In genomic region chr5:92488961-92489360, GRCm38 (mm10) we compare ENCODE assay signal across 7 mouse cellular contexts. TPM values are rescaled to one million over a fixed set of nuclear protein-coding genes. Genes with fewer than 3 reads are reported as not detected.
DNase-seq lines count a peak whose midpoint lies in the region; ATAC-seq lines count a peak whose summit lies in the region.

No protein-coding gene starts in this region.

- peak overlapping the region; percentile 9; the same call in 1 of the 2 replicates for H3K9ac ChIP-seq in liver, embryonic 16.5 days (ENCODE audit: low read depth, low read length)
- no peak overlapping the region for H3K9ac ChIP-seq in liver, embryonic 12.5 days
- no peak overlapping the region for H3K9ac ChIP-seq in forebrain, embryonic 16.5 days (replicated peaks; ENCODE audit: low read depth, low read length)

- H3K27ac ChIP-seq in liver, embryonic 16.5 days (ENCODE audit: low read length) = no peak overlapping the region
- H3K27ac ChIP-seq in liver, embryonic 12.5 days = no peak overlapping the region
- H3K27ac ChIP-seq in forebrain, embryonic 16.5 days (ENCODE audit: low read length) = peak overlapping the region; percentile 44; the same call in 1 of the 2 replicates

- no peak overlapping the region for H3K4me3 ChIP-seq in liver, embryonic 16.5 days (ENCODE audit: low read depth, low read length)
- no peak overlapping the region for H3K4me3 ChIP-seq in liver, embryonic 12.5 days
- H3K4me3 ChIP-seq in forebrain, embryonic 16.5 days (replicated peaks; ENCODE audit: low read length) = no peak overlapping the region

- no peaks in the 10 kb centered on the region for H3K9me3 ChIP-seq in liver, embryonic 16.5 days (replicated peaks; ENCODE audit: control insufficient read depth, low read length)
- H3K9me3 ChIP-seq in liver, embryonic 12.5 days (replicated peaks) = no peaks in the 10 kb centered on the region
- H3K9me3 ChIP-seq in forebrain, embryonic 16.5 days (ENCODE audit: control insufficient read depth, low read length) = peaks cover 3% of the 10 kb centered on the region; the same call in 1 of the 2 replicates

- H3K4me1 ChIP-seq in liver, embryonic 16.5 days (ENCODE audit: control insufficient read depth, low read depth, low read length) = peaks cover 24% of the 10 kb centered on the region
- H3K4me1 ChIP-seq in liver, embryonic 12.5 days = peaks cover 37% of the 10 kb centered on the region
- H3K4me1 ChIP-seq in forebrain, embryonic 16.5 days (replicated peaks; ENCODE audit: control insufficient read depth, insufficient read depth, low read length) = peaks cover 17% of the 10 kb centered on the region

- peak; percentile 45 for DNase-seq in adrenal gland, postnatal 25 days
- DNase-seq in lung, adult 18-20 months = peak; percentile 81 to 89
- DNase-seq in layer of hippocampus, postnatal 10 days (ENCODE audit: low spot score in 2 of 2) = no peak
- DNase-seq in spleen, postnatal 36 days (ENCODE audit: low spot score in 2 of 2) = no peak

- 61% methylated on average over 7 of the region's 7 CpGs for WGBS in liver, embryonic 16.5 days (ENCODE audit: insufficient replicate concordance)
- 67% methylated on average over 7 of the region's 7 CpGs for WGBS in liver, embryonic 12.5 days (ENCODE audit: insufficient replicate concordance)
- WGBS in forebrain, embryonic 16.5 days = 47% methylated on average over 7 of the region's 7 CpGs

- H3K36me3 ChIP-seq in liver, embryonic 16.5 days (ENCODE audit: control insufficient read depth, insufficient read depth) = no peaks in the 10 kb centered on the region; the same call in 1 of the 2 replicates
- H3K36me3 ChIP-seq in liver, embryonic 12.5 days = peaks cover 9% of the 10 kb centered on the region
- peaks cover 6% of the 10 kb centered on the region for H3K36me3 ChIP-seq in forebrain, embryonic 16.5 days (ENCODE audit: control insufficient read depth, insufficient read depth)

- no peak for ATAC-seq in liver, embryonic 16.5 days (ENCODE audit: low read depth)
- no peak for ATAC-seq in liver, embryonic 12.5 days
- peak; percentile 39 for ATAC-seq in forebrain, embryonic 16.5 days

- no peak overlapping the region for H3K4me2 ChIP-seq in liver, embryonic 16.5 days (ENCODE audit: low read depth, low read length)
- H3K4me2 ChIP-seq in liver, embryonic 12.5 days = no peak overlapping the region
- no peak overlapping the region for H3K4me2 ChIP-seq in forebrain, embryonic 16.5 days (ENCODE audit: low read length)

- H3K27me3 ChIP-seq in liver, embryonic 16.5 days (ENCODE audit: control insufficient read depth, insufficient read depth, low read depth, low read length) = no peaks in the 10 kb centered on the region
- no peaks in the 10 kb centered on the region for H3K27me3 ChIP-seq in liver, embryonic 12.5 days (replicated peaks)
- no peaks in the 10 kb centered on the region for H3K27me3 ChIP-seq in forebrain, embryonic 16.5 days (replicated peaks; ENCODE audit: control insufficient read depth, insufficient read depth, low read length)

RNA-seq across cellular contexts. Expression of gene Scarb2, which starts 17.7 kb away (rescaled TPM):
- 7.8 and 8.0 TPM in 2 replicates for polyA plus RNA-seq in liver, embryonic 16.5 days (2015; fragmentation: Nextera tagmentation; extraction: Ambion mirVana)
- polyA plus RNA-seq in liver, embryonic 12.5 days (2016; fragmentation: Nextera tagmentation; extraction: Ambion mirVana) = 4.2 and 4.3 TPM in 2 replicates
- 62.2 and 65.1 TPM in 2 replicates for total RNA-seq in adrenal gland, postnatal 25 days (2021)
- polyA plus RNA-seq in forebrain, embryonic 16.5 days (2015; fragmentation: Nextera tagmentation; extraction: Ambion mirVana) = 25.1 and 27.0 TPM in 2 replicates
- total RNA-seq in layer of hippocampus, postnatal 10 days (2021) = 10 to 100 TPM; 96.3 to 98.5 TPM

RNA-seq across cellular contexts. Expression of gene Nup54, which starts 53.9 kb away (rescaled TPM):
- 23.0 and 28.0 TPM in 2 replicates for polyA plus RNA-seq in liver, embryonic 16.5 days (2015; fragmentation: Nextera tagmentation; extraction: Ambion mirVana)
- 49.0 and 49.2 TPM in 2 replicates for polyA plus RNA-seq in liver, embryonic 12.5 days (2016; fragmentation: Nextera tagmentation; extraction: Ambion mirVana)
- total RNA-seq in adrenal gland, postnatal 25 days (2021) = 30.1 and 33.5 TPM in 2 replicates
- 63.4 and 65.6 TPM in 2 replicates for polyA plus RNA-seq in forebrain, embryonic 16.5 days (2015; fragmentation: Nextera tagmentation; extraction: Ambion mirVana)
- total RNA-seq in layer of hippocampus, postnatal 10 days (2021) = 10 to 100 TPM; 33.9 to 41.7 TPM

Comparison
In these comparisons a context has a peak if more than half of its experiments do, and no peak if none do; other contexts are left out.
1. DNase-seq: peak in adrenal gland, postnatal 25 days (single experiment) and lung, adult 18-20 months (2 of 2); none in layer of hippocampus, postnatal 10 days (0 of 2) and spleen, postnatal 36 days (0 of 2).